Mouse (Mus musculus): ENCODE measurements around the gene Morc2b. TPM values are rescaled to one million over a fixed set of nuclear protein-coding genes. Genes with fewer than 3 reads are reported as not detected.

Morc2b gene
- total RNA-seq (2023): not detected in 4 replicates

GRCm38 (mm10) chr17:33139261-33139820 lies at the start of gene Morc2b:
Gene Morc2b (minus strand): TSS chr17:33139683.

GRCm38 (mm10) chr17:33168147-33168546 lies 28.7 kb upstream of the Morc2b start, which contains the start of gene Olfr55:
Gene Olfr55 (plus strand): TSS chr17:33168447.

GRCm38 (mm10) chr17:33089220-33089949 lies 50.1 kb downstream of the Morc2b start, which contains the start of gene Zfp563:
Gene Zfp563 (plus strand): TSS chr17:33089310.

GRCm38 (mm10) chr17:33067958-33068357 lies 71.5 kb downstream of the Morc2b start, which contains the start of gene 4921501E09Rik:
Gene 4921501E09Rik (minus strand): TSS chr17:33068058.

Other genes starting within 250 kb of the Morc2b start
- 6.6 to 11.0 TPM (median 8.4 TPM) in 4 replicates for gene Zfp870, start 248.0 kb downstream of the Morc2b start, total RNA-seq (2023)
- not detected in 4 replicates for gene Cyp4f14, start 222.3 kb downstream of the Morc2b start, total RNA-seq (2023)
- 78.0 to 89.7 TPM (median 82.1 TPM) in 4 replicates for gene Cyp4f13, start 192.3 kb downstream of the Morc2b start, total RNA-seq (2023)
- gene Zfp472, start 173.9 kb downstream of the Morc2b start, total RNA-seq (2023): 13.9 to 24.3 TPM (median 18.9 TPM) in 4 replicates
- 12.1 to 15.5 TPM (median 13.8 TPM) in 4 replicates for gene Zfp952, start 146.6 kb downstream of the Morc2b start, total RNA-seq (2023)
- 2.9 to 6.0 TPM (median 3.7 TPM) in 4 replicates for gene Zfp763, start 106.3 kb downstream of the Morc2b start, total RNA-seq (2023)
- not detected in 4 replicates for gene 4921501E09Rik, start 71.6 kb downstream of the Morc2b start, total RNA-seq (2023)
- gene Zfp563, start 50.4 kb downstream of the Morc2b start, total RNA-seq (2023): 3.0 to 5.0 TPM (median 3.2 TPM) in 4 replicates
- gene Olfr55, start 28.8 kb upstream of the Morc2b start, total RNA-seq (2023): not detected in 4 replicates
- not detected in 4 replicates for gene Olfr239, start 51.6 kb upstream of the Morc2b start, total RNA-seq (2023)
- not detected in 4 replicates for gene Olfr1564, start 82.0 kb upstream of the Morc2b start, total RNA-seq (2023)
- 3.7 to 6.2 TPM (median 5.0 TPM) in 4 replicates for gene Zfp955a, start 115.5 kb upstream of the Morc2b start, total RNA-seq (2023)
- 0.09 to 0.20 TPM (median 0.09 TPM) in 3 of 4 replicates, not detected in the other for gene Olfr63, start 125.0 kb upstream of the Morc2b start, total RNA-seq (2023)
- 4.4 to 7.3 TPM (median 5.6 TPM) in 4 replicates for gene Zfp955b, start 149.9 kb upstream of the Morc2b start, total RNA-seq (2023)
- 14.1 to 16.4 TPM (median 14.6 TPM) in 4 replicates for gene Zfp81, start 219.2 kb upstream of the Morc2b start, total RNA-seq (2023)

Data from B cell, adult 62 days (primary cell).